Mouse (Mus musculus) C2C12 (cell line): ENCODE data around the gene Pdss2.

ENCODE experiments used
- CEBPB ChIP-seq: IDR thresholded peaks from one replicate; pipeline ENCODE4 v1.6.1; 2011; ENCODE audit warnings: low read depth, mild to moderate bottlenecking, control low read depth, moderate library complexity
- CTCF ChIP-seq: IDR thresholded peaks from one replicate; pipeline ENCODE4 v1.5.1; 2011; ENCODE audit not compliant: control insufficient read depth, insufficient read depth, insufficient read length
- MAX ChIP-seq: IDR thresholded peaks from one replicate; pipeline ENCODE4 v1.6.1; 2011; ENCODE audit warnings: mild to moderate bottlenecking, control low read depth
- USF1 ChIP-seq: IDR thresholded peaks from one replicate; pipeline ENCODE4 v1.6.1; 2011; ENCODE audit warnings: low read depth, mild to moderate bottlenecking, control low read depth, moderate library complexity

DNA sequence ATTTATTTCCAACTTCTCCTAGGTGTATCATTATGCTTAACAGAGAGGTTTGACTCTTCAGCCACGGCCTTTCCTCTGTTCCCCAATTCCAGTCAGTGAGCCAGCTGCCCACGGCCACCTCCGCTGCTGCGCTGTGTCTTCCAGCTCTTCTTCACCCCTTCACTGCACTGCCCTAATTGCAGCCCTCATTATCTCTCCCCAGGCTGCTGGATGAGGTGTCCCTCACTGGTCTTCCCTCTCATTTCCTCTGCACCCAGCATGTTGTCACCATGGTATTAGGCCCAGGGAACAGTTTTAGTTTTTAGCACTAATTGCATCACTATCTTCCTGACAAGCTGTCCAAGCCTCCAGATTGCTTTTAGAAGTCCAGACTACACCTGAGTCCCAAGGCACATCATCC is 73.0 kb downstream of the Pdss2 start:
- TF ChIP-seq USF1 (no peak), CTCF (no peak), CEBPB (no peak), MAX (no peak)
